Mouse (Mus musculus) kidney, postnatal 36 days (tissue): ENCODE measurements at regions not wholly inside any gene's neighbourhood (a gene's known extent, or its start where the extent isn't known, plus 50 kb on each side); places are given as distances from the start of the nearest gene placed in this dataset.

Experiments used
- DNase-seq, 2 experiments: peaks; one replicate each; pipeline ENCODE4 v3.0.0; 2021 to 2022; ENCODE audit warnings: mixed read lengths in 2 of 2

DNA sequence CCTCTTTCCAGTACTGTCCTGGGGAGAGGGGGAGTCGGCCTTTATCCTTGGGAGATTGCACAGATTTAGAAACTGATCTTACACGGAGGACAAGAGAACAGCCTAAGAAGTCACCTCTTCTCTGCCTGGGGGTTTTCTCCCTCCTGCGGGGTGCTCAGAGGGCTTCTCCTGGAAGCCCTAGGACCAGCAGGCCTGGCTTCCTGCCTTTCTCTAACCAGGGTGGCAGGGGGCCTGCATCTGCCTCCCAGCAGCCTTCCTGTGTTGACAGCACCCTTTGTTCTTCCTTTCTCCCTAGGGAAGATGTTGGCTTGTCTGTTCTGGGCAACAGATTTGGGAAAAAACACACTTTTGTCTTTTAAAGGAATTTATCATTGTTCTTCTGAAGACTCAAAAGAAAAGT lies 153.0 kb upstream of the Tgfbr2 start:
- DNase-seq: peak; percentile 53 to 54

DNA sequence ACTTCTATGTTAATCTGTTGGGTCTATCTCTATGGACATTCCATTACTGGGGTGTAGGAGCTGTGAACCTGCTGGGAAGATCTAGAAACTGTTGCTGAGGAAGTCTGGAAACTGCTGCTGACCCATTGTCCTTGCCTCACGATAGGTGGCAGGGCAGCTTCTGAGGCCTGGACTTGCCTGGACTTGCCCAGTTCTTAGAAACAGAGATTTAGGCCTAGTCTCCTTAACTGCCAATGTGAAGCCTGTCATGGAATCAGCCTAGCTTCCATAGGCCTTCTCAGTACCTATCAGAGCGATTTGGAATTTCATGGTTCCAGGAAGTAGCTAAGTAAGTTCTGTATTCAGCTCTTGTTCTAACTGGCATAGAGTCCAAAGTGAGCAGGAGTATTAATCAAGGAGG lies 151.9 kb upstream of the Tgfbr2 start:
- DNase-seq: no peak

DNA sequence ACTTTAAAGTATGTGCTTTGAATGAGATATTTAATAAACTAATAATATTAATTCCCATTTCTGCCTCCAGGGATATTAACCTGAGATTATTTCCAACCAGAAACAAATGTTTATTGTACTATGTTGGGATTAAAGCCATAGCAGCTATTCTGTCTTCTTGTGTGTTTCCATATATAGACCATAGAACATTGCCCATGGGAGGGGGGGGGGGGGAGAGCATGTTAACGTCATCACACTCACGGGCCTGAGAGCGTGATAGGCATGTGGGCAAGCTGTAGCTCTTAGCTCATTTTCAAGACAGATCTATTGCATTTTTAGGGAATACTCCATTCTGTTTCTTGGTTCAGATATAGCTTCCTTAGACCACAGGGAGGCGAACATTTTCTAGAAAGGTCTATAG lies 149.8 kb upstream of the Tgfbr2 start:
- DNase-seq: no peak

DNA sequence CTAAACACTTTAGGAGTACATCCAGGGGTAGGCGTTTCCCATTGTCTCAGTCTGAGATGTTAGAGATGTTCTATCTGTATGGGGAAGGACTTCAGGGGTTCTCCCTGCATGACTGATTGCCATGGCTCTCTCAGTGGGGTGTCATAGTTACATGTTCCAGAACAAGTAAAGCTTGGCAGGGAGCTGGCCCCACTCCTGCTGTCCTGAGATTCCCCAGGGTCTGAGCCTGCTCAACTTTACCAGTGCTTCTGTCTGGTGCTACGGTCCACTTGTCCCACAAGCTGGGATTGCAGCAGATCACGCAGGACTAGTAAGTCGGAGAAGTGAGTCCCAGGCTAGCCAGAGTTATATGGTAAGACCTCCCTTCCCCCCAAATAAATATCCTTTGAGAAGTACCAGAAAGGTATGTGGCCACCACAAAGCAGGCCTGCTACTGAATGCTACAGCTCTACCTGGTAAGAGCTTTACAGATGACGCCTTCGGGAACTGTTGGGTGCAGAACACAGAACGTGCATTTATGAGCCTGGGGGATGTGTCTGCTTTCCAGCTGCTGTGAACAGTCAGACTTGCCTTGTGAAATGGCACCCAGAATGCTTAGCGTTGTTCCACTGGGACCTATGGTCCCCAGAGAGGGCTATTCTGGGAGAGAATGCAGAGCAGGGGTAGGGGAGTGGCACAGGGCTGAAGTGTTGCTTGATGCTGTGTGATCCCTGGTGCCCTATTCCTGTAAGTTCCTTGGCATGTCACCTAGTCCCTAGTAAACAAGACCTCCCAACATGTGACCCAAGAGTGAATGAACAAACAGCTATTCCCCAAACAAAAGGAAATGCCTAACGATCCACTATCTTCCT lies 148.9 kb upstream of the Tgfbr2 start:
- DNase-seq: no peak

DNA sequence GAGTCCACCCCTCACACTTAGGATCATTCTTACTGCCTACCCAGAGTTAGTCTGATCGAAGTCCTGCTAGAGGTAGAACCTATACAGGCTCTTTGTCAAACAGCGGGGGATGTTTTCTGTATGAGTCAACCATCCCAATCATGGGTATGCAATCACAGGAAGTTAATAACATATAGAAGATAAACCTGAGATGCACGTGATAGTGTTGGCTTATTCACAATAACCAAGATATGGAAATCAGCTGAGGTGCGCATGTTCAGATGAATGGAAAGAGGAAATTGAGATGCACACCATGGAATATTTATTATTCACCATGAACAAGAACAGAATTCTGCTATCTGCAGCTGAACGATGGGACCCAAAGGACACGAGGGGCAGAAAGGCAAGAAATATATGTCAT lies 146.7 kb upstream of the Tgfbr2 start:
- no peak for DNase-seq

DNA sequence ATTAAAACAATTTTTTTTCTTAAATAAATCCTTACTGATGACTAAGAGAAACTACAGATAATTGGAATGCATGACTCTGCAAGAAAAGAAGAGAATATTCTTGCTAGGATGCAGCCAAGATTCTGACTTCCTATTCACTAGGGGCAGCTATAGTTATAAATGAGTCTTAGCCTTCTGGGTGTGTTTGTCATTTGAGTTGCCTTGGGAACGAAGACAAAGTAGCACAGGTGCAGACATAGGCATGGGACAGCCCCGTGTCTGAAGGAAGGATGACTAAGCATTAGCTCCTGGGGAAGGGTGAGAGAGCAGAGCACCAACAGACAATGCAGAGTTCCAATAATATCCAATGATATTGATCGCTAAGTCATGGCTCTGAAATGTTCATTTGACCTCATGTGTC lies 144.3 kb upstream of the Tgfbr2 start:
- no peak for DNase-seq

DNA sequence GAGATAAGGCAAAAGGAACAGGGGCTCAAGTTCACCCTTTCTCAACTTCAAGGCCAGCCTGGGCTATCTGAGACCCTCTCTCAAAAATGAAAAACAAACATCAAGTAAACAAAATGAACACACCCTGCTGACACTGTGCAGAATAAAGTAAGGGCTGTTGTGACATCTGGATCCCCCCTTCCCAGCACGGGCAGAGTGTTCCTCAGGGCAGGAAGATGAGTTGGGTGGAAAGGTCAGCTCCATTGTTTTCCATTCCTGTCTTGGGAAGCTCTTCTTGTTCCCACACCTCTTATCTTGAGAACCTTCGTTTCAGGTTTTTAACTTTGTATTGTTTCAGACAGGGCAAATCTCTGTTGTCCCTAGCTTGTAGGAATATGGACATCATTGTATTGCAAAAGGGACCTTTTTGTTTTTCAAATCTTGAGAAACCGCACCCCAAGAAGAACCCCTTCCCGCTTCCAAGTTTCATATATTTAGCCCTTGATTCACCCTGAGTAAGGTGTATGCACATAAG lies 141.5 kb upstream of the Tgfbr2 start:
- no peak for DNase-seq

DNA sequence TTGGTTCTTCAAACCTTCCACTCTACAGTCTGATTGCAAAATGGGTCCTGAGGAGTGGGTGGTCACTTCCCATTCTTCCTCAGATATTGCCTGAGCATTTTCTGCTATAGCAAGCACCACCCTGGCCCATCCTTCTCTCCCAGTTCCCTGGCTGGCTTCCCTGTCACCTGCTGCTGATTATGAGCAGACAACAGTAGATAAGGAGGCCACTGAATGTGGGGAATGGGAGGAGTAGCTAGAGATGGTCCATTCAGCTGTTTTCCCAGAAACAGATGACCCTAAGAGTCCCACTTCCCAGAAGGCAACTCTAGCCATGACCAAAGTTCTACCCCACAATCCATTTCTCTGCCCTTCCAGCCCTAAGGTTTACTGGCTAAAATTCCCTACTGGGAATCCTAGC lies 139.6 kb upstream of the Tgfbr2 start:
- no peak for DNase-seq

DNA sequence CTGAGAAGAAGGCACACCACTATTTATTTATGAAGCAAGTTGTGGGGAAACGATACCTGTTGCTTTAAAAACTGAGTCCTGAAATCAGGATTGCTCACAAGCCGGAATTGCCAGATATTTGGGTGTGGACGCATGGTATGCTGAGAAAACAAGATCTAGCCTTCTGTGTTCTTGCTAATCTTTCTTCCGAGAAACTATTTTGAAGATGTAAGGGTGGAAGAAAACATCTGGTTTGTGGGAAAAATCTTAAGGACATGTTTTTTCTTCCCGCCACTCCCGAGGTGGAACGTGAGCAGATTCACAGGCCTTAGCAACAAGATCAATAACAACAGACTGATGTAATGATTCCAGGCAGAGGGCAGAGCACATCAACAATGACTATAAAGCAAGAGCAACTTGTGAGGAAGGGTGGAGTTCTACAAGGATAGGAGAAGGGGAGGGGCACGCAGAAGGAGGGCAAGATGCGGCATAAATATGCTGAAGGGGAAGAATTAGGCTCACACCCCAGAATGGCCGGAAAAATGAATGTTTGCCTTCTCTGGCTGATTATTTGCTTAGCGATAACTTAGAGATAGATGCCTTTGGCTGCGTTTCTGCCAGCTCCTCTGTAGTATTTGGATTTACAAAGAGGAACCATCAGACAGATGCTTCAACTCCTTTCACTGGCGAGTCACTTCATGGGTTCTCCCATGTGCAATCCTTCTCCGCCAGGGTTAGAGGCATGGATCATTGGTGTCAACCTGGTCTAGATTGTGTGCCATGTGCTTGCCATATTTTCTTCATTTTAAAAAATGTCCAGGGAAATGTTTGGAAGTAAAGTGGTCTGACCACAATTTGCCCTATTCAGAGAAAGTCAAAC lies 139.0 kb upstream of the Tgfbr2 start:
- DNase-seq: no peak

DNA sequence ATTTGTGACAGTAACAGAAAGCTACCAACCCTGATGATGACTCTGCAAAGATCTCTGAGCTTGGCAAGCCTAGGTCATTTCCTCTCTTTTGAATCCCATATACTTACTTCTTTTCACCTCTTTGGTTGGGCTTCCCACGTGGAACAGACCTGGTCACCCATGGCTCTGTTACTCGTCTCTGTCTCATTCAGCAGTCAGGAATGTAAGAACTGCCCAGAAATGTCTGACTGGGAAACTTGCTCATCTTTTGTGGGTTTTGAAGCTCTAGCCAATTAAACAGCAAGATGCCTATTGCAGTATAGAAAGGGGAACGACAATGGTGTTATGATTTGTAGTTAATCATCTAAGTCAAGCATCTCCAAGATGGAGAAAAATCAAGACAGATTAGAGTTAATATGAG lies 136.2 kb upstream of the Tgfbr2 start:
- no peak for DNase-seq

DNA sequence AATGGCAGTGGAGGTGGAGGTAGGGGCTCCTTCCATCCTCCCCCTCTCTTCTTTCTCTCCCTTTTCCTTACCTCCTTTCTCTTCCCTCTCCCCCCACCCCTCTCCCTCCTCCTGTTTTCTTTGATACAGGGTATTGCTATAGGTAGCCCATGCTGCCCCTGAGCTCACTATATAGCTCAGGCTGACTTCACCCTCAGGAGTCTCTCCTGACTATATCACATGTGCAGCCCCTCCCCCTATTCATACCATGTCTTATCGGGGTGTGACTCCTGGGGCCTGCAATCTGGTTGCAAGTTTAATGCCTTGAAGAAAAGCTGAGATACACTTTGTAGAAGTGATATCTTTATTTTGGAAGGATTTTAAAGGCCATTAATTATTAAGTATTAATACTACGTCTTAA lies 126.4 kb upstream of the Tgfbr2 start:
- DNase-seq: no peak

DNA sequence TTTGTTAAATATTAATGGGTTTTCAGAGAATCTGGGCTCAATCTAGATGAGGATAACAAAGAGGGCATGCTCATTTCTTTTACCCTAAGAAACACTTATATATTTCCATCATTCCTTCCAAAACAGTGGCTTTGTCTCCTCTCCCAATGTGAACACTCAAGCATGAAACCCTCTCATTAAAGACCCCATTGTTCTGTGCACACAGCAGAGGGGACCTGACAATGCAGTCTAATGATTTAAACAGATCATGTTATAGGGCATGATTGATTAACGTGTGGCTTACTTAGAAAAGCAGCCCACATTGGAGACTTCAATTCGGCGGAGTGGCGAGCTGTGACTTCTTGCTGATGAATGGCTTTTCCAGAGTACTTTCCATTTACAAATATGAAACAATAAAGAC lies 123.6 kb upstream of the Tgfbr2 start:
- DNase-seq: no peak

DNA sequence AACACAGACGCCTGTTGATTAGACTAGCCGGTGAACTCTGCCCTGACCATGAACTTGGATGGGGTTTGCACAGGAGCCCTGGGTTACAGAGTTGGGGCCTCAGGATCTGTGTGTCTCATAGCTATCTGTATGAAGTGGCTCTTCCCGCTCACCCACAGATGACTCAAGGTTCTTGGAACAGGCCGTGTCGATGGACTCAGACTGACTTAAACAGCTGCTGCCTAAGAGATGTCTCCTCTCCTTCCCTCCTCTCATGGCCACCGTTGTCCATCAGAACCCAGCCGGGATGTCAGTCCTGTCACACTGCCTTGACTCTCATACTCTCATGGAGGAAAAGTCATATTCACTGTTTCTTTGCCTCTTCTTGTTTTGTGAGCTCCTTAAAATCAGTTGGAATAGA lies 121.2 kb upstream of the Tgfbr2 start:
- no peak for DNase-seq

DNA sequence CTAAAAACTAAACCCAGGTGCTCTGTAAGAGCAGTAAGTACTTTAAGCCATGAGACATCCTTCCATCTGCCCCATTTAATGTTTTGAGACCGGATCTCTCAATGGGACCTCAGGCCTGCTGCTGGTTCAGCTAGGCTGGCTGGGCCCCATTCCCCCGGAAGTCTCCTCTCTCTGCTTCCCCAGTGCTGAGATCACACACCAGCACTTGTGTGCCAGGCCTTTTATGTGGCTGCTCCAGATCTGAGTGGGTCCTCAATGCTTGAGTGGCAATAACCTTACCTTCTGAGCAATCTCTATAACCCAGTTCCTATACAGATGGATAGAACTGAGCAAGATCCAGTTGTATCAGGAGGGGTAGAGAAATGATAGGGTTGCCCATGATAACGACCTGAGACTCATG lies 118.9 kb upstream of the Tgfbr2 start:
- DNase-seq: no peak

DNA sequence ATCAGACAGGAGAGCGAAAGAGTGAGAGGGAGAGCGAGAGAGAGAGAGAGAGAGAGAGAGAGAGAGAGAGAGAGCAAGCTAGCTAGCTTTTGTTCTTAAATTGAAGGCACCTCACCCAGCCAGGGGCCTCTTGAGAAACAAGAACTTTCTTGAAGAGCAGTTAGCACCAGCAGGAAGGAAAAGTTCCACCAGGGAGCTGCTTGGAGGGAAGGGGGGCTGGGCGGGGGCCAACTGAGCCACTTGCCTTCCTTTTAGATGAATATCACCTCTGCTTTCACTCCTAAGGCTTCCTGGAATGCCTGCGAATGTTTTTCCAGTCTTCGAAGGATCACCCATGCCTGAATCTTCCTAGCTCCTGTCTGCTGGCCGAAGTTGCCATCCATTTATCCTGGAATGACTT lies 118.0 kb upstream of the Tgfbr2 start:
- peak; percentile 39 to 62 for DNase-seq

DNA sequence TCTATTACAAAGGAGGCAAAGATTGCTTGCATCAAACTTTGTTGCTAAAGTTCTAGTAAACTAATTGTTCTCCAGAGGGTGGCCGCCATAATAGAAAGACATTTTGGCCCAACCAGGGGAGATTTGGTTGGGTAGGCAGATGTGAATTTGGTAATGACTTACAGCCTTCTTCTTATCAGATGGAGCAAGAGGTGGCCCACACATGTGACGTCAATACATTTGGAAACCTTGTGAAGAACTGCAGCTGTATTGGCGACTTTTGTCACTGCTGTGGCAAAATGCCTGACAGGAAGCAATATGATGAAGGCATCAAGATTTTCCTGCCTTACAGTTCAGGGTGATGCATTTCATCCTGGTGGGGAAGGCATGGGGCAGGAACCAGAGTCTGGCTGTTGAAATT lies 116.5 kb upstream of the Tgfbr2 start:
- no peak for DNase-seq

DNA sequence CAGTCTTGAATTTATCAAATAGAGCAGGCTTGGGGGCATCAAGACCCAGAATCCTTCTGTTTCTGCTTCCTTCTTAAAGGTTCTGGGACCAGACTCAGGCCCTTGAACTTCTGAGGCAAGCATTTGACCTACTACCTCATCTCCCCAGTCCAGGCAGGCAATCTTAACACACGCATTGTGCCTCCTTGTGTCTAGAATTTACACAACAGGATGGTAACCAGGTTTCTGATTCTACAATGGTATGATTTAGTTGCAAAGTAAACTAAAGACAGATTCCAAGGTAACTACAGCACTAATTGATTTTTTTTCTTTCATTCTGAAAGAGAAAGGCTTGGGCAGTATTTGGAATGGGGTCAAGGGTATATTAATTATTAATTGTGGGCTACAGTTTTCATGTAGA lies 115.7 kb upstream of the Tgfbr2 start:
- no peak for DNase-seq

DNA sequence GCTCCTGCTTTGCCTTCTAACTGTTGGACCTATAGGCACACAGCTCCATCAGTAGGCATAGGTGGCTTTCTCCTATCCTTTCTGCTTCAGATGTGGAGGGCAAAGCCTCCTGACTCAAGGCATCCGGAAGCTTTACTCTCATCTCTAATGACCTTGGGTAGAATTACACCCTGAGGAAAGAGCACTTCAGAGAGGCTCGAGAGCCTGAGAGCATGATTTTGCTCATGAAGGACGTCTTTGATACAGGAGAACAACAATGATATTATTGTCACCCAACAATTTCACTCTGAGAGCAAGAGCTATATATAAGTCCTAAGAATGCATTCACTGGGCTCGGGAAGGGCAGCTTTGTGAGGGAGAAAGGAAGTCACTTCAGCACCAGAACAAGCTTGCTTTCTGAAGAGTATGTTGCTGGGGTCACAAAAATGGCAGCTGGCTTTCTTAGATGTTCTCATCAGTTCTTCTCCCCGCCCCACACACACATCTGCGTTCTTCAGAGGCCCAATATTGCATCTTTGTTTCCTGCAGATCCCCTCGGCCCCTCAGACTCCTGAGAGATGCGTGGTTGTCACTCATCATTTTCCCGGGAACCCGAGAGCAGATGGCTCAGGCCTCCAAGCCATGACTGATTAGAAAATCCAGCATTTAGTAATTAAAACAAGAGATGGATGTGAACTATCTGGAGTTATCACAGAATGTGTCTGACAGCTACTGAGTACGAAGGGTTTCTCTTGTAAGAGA lies 110.7 kb upstream of the Tgfbr2 start:
- no peak for DNase-seq

DNA sequence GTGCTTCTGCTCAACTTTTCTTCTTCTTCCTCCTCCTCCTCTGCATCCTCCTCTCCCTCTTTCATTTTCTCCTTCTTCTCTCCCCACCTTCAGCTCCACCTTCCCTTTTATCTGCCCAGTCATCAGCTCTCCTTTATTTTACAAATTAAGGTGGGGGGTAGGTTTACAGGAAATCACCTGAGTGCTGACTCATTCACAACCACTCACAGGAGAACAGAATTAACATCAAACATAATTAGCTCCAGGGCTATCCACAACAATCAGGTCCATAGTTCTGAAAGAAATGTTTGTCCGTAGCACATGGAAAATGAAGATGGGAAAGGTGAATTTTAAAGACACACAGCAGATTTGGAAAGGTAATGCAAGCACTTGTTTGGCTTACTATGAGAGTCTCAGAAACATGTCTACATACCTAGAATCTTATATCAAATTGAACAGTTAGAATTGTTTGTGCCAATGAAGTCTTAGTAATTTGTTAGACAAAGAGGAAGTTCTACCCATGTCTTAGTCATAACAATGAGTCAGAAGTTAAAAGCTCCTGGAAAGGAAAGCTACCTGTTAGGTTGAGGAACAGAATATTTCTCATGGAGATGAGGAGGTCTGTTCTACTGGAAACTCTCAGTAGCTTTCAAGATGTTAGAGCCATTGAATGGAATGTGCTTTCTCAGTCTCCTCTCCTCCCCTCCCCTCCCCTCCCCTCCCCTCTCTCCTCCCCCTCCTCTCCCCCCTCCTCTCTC lies 108.8 kb upstream of the Tgfbr2 start:
- no peak for DNase-seq

DNA sequence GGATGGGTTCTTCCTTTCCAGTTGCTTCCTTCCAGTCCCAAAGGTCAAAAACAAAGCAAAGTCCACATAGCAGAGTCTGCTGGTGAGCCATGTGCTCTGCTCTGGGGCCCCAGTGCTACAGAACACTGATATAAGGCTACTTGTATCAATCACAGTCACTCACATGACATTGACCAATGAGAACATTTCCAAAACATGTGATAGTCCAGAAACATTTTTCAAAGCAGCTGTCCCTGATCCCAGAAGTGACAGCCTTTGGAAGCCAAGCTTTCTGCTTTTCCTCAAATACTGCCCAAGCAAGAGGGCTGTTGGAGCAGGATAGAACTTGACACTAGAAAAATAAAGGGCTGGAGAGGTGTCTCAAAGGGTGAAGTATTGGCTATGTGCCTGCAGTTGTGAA lies 106.5 kb upstream of the Tgfbr2 start:
- DNase-seq: peak; percentile 68 to 75

DNA sequence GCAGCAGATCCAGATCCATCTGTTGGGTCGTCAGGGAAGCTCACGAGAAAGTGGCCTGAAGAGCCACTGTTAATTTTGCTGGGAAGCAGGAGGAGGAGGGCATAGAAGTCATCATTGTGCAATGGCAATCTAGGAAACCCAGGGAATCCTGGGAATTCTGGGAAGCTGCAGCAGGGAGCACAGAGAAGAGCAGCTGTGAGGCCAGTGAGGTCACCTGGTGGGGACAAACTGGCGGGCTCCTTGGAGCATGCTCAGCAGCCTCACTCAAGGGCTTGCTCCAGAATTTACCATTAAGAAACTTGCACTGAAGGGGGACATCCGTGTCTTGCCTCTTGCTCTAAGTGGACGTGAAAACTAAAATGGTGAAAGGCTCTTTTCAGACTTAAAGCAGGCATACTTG lies 105.0 kb upstream of the Tgfbr2 start:
- peak; percentile 6 to 36 for DNase-seq

DNA sequence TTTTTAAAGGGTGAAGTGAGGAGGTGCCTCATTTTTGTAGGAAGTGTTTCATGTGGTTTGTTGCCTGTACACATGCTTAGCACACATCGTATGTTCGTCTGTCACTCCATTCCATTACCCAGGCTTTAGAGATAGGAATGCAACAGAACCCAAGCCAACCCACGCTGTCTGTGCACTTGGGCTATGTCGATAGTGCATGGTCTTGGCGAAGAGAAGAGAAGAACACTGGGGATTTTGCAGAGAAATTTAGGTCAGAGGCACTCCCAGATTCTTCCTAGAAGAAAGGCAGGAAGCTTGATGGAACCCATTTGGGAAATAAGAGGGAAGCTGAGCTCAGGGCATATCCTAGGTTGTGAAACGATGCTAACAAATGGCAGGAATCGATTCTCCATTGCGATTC lies 103.7 kb upstream of the Tgfbr2 start:
- no peak for DNase-seq

DNA sequence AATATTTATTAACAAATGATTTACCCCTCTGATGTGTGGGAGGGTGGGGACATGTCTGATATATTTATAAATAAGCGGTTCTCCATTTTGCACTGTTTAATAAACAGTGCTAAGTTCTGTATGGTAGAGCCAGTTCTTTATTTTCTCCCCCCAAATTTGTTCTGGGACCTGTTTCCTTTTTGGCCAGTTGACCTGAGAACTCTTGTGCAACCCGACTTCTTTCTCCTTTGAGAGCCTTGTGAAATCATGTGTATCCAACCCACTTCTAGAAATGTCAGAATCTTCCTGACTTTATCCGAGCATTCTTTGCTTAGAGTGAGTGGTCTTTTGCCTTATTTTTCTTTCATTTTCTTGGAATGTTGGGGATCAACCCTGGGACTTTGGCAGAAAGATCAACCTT lies 102.6 kb upstream of the Tgfbr2 start:
- DNase-seq: no peak
